Mouse (Mus musculus): ENCODE data around the gene Tet3. TPM values are rescaled to one million over a fixed set of nuclear protein-coding genes. Genes with fewer than 3 reads are reported as not detected.

The Tet3 gene
- polyA plus RNA-seq, 1 experiment from 2014 or later: 40.1 TPM

DNA sequence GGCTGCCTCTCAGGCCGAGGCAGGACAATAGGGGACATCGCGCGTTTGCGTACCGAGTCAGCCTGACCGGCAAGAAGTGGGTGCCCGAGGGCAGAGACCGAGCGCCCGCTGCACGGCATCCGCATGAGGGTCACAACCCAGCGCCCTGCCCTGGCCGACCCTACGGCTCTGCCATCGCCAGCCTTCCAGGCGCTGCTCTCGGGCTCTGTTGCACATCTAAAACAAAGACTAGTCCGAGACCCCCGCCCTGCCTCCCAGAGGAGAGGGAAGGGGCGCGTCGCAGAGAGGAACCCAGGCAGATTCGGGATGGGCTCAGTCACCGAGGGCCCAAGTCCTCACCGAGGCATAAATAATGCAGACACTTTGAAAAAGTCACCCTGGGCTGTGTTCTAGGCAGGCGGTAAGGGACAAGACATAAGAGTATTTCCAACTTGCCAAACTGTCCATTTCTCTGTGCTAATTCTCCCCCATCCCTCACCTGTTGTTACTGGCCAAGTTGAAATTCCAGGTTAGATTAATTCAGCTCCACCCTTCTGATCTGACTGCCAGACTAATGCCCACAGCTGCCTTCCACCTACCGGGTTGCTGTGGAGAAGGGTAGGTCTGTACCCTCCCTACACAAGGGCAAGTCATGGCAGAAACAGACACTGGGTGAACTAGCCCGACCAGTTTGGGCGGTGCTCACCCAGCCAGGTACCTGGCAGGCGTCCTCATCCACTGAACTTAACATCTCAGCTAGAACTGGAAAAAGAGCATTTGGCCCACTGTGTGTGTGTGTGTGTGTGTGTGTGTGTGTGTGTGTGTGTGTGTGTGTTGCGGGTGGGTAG is 1.7 kb downstream of the Tet3 start:
- Histone ChIP-seq H3K27me3 (replicated peaks; ENCODE audit: control insufficient read depth, insufficient read depth, low read length) (no peaks in the 10 kb centered on the region), H3K27ac (ENCODE audit: low read depth) (peak overlapping the region; percentile 91), H3K4me2 (ENCODE audit: low read length) (peak overlapping the region; percentile 86), H3K4me3 (ENCODE audit: low read depth, low read length) (peak overlapping the region; percentile 74), H3K4me1 (replicated peaks; ENCODE audit: control insufficient read depth, insufficient read depth, low read length) (peaks cover 42% of the 10 kb centered on the region), H3K9ac (ENCODE audit: low read length) (peak overlapping the region; percentile 95), H3K9me3 (ENCODE audit: control insufficient read depth, low read length) (no peaks in the 10 kb centered on the region), H3K36me3 (ENCODE audit: control insufficient read depth, insufficient read depth, low read length) (0 out of 2 replicates have a peak, but pooled peaks cover 10% of the 10 kb centered on the region)
- 0 out of 2 replicates have a peak, but pooled peaks have one; percentile 24 for ATAC-seq (replicated peaks; ENCODE audit: low FRiP score, low TSS enrichment, low read depth)
- 4% methylated on average over 33 of the region's 33 CpGs for WGBS
- DNase-seq (ENCODE audit: low spot score): peak; percentile 69

DNA sequence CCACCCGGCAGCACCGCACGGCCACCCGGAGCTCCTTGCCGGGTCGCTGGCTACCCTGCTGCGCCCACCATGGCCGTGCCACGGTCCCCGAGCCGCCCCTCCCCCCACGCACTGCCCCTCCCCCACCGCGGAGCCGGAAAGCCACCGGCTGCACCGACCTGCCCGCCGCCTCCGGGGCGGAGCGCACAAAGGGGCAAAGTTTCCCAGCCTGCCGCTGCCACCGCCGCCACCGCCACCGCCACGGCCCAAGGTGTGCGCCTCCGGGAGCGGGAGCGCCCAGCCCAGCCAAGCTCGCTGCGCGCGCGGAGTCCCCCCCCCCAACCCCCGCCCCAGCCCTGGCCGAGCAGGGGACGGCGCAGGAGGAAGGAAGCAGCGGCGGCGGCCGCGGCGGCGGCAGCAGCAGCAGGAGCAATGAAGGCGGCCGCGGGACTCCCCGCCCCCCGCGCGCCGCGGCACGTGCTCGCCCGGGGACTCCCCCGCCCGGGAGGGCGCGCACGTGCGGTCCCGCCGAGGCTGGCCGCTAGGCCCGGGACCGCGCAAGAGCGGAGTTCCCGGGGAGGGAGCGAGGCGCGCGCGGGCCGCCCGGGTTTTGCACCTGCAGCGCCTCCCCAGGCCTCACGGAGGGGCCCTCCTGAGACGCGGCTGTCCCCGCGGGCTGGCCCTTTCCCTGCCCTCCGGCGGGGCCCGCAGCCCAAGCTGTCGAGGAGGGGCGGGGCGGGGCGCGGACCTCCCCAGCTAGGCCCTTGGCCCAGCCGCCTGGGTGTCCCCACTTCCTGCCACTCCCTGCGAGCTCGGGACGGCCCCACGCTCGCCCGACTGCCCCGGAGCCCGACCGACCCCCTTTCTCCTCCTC is 2.5 kb downstream of the Tet3 start:
- peak overlapping the region; percentile 86 for H3K4me2 ChIP-seq (ENCODE audit: low read length)
- no peaks in the 10 kb centered on the region for H3K9me3 ChIP-seq (ENCODE audit: control insufficient read depth, low read length)
- peaks cover 50% of the 10 kb centered on the region for H3K4me1 ChIP-seq (replicated peaks; ENCODE audit: control insufficient read depth, insufficient read depth, low read length)
- WGBS: under 1% methylated on average over 52 of the region's 105 CpGs
- peak; percentile 89 for DNase-seq (ENCODE audit: low spot score)
- peak overlapping the region; percentile 95 for H3K9ac ChIP-seq (ENCODE audit: low read length)
- peak overlapping the region; percentile 91 for H3K27ac ChIP-seq (ENCODE audit: low read depth)
- H3K27me3 ChIP-seq (replicated peaks; ENCODE audit: control insufficient read depth, insufficient read depth, low read length): no peaks in the 10 kb centered on the region
- peaks cover 13% of the 10 kb centered on the region; the same call in 1 of the 2 replicates for H3K36me3 ChIP-seq (ENCODE audit: control insufficient read depth, insufficient read depth, low read length)
- peak; percentile 83 for ATAC-seq (replicated peaks; ENCODE audit: low FRiP score, low TSS enrichment, low read depth)
- H3K4me3 ChIP-seq (ENCODE audit: low read depth, low read length): peak overlapping the region; percentile 74

DNA sequence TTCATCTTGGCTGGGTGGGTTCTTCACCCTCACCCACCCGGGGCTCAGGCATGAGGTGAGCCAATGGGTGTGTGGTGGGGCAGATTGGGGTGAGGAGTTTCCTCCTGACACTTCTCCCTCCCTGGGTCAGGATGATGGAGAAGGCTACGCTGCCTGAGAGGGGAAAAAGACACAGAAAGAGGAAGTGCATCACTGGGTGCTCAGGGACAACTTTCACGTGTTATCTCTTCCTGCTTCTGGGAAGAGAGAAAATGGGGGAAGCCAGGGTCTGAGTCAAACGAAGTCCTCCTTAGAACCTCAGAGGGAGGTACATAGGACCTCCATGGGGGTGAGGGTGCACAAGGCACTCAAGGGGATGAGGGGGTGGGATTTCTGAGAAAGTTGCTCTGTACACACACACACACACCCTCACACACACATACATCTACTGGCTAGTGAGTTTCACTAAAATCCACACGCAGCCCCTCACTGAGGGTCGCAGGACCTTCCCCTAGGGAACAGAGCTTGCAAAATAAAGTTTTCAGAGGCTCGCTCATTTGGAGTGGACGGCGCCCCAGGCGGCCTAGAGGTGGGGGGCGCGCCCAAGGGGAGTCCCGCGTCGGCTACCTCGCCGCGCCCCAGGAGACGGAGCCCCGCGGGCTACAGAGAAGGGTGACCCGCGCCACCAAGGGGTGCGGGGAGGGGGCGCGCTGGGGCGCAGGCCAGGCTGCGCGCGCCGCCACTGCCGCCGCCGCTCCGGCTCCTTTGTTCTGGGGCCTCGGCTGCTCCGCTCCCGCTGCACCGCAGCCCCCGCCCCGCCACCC is 3.4 kb downstream of the Tet3 start:
- H3K9me3 ChIP-seq (ENCODE audit: control insufficient read depth, low read length): no peaks in the 10 kb centered on the region
- H3K4me1 ChIP-seq (replicated peaks; ENCODE audit: control insufficient read depth, insufficient read depth, low read length): peaks cover 59% of the 10 kb centered on the region
- under 1% methylated on average over 28 of the region's 41 CpGs for WGBS

DNA sequence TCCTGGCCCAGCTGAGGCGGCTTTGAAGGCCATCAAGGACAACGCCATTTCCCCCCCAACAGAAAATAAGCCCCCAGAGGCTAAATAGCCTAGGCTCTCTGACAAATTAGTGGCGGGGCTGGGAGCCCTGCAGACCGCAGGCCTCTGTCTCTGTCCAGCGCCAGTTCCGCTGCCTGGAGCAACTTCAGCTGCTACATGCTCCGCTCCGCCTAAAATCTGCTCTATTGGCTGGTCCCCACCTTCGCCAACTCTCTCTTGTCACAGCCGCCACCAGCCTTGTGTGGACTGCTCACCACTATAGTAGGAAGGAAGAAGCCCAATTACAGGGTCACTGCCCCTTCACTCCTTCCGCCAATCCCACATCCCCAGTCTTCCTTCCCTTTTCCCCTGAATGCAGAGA is 5.2 kb downstream of the Tet3 start:
- Histone ChIP-seq H3K9me3 (ENCODE audit: control insufficient read depth, low read length) (no peaks in the 10 kb centered on the region), H3K4me1 (replicated peaks; ENCODE audit: control insufficient read depth, insufficient read depth, low read length) (peaks cover 67% of the 10 kb centered on the region), H3K27ac (ENCODE audit: low read depth) (no peak overlapping the region), H3K36me3 (ENCODE audit: control insufficient read depth, insufficient read depth, low read length) (peaks cover 15% of the 10 kb centered on the region; the same call in 1 of the 2 replicates), H3K4me3 (ENCODE audit: low read depth, low read length) (peak overlapping the region; percentile 74), H3K4me2 (ENCODE audit: low read length) (peak overlapping the region; percentile 86), H3K27me3 (replicated peaks; ENCODE audit: control insufficient read depth, insufficient read depth, low read length) (no peaks in the 10 kb centered on the region), H3K9ac (ENCODE audit: low read length) (0 out of 2 replicates have a peak overlapping the region, but pooled peaks have one; percentile 20)
- no peak for DNase-seq (ENCODE audit: low spot score)
- no peak for ATAC-seq (replicated peaks; ENCODE audit: low FRiP score, low TSS enrichment, low read depth)
- 35% methylated on average over 11 of the region's 11 CpGs for WGBS

More for the DNA sequence above, 3.4 kb downstream of the Tet3 start:
- H3K36me3 ChIP-seq (ENCODE audit: control insufficient read depth, insufficient read depth, low read length): peaks cover 13% of the 10 kb centered on the region; the same call in 1 of the 2 replicates
- DNase-seq (ENCODE audit: low spot score) (peak; percentile 74), ATAC-seq (replicated peaks; ENCODE audit: low FRiP score, low TSS enrichment, low read depth) (peak; percentile 26)
- H3K27ac ChIP-seq (ENCODE audit: low read depth): peak overlapping the region; percentile 91
- H3K4me3 ChIP-seq (ENCODE audit: low read depth, low read length): peak overlapping the region; percentile 74
- peak overlapping the region; percentile 86 for H3K4me2 ChIP-seq (ENCODE audit: low read length)
- H3K27me3 ChIP-seq (replicated peaks; ENCODE audit: control insufficient read depth, insufficient read depth, low read length): no peaks in the 10 kb centered on the region
- peak overlapping the region; percentile 95 for H3K9ac ChIP-seq (ENCODE audit: low read length)

DNA sequence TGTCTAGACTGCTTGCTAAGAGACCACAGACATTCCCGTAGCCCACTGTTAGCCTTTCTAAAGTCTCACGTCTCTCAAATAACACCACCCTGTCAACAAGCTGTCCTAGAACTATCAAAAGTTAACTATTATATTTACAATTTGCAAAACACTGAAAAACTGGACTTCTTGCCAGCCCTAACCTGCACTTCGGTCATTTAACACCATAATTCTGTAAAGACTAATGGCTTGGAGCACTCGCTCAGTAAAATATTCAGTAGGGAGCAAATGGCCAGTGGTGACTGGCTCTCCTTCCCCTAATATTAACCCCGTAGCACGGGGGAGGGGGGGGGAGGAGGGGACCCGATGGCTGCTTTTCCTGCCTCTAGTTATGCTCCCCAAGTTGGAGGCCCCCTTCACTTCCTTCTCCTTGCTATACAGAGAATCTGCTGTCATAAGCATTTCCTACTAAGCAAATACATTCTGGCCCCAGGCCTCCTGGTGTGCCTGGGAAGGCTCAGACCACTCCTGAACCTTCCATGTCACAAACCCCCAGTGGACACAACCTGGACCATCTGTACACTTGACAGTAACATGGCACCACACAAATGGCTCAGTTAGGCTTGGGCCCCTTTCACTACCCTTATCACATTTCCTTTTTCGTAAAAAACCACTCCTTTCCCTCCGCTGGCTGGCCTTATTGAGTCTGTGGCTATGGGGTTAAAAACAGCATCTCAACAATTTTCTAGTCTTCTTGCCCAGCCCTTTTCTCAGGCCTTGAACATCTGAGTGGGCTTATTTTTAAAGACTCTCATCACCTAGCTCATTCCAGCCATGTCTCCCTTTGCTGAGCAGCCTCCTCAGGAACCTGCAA is 8.2 kb downstream of the Tet3 start:
- 56% methylated on average over 9 of the region's 9 CpGs for WGBS
- Histone ChIP-seq H3K27me3 (replicated peaks; ENCODE audit: control insufficient read depth, insufficient read depth, low read length) (no peaks in the 10 kb centered on the region), H3K4me1 (replicated peaks; ENCODE audit: control insufficient read depth, insufficient read depth, low read length) (peaks cover 74% of the 10 kb centered on the region), H3K4me2 (ENCODE audit: low read length) (peak overlapping the region; percentile 22; the same call in 1 of the 2 replicates), H3K27ac (ENCODE audit: low read depth) (peak overlapping the region; percentile 22; the same call in 1 of the 2 replicates), H3K4me3 (ENCODE audit: low read depth, low read length) (no peak overlapping the region), H3K9me3 (ENCODE audit: control insufficient read depth, low read length) (no peaks in the 10 kb centered on the region), H3K9ac (ENCODE audit: low read length) (no peak overlapping the region), H3K36me3 (ENCODE audit: control insufficient read depth, insufficient read depth, low read length) (peaks cover 39% of the 10 kb centered on the region)
- DNase-seq (ENCODE audit: low spot score) (no peak), ATAC-seq (replicated peaks; ENCODE audit: low FRiP score, low TSS enrichment, low read depth) (no peak)

DNA sequence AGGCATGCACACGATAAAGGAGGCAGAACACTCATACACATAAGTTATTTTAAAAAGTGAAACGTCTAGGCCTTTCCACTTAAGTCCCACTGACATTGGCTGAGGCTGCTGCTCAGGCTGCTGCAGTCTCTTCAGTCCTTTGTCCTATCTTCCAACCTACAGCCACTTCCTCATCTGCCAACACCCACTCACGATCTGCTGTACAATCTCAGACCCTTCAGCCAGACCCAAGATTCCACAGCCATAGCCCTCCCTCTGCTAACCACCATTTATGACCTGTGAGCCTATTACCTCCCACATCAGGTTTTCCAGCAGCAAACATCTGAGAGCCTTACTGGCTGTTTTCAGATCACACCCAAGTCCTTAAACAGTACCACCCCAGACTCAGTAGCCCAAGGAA is 9.4 kb downstream of the Tet3 start:
- H3K9ac ChIP-seq (ENCODE audit: low read length): no peak overlapping the region
- ATAC-seq (replicated peaks; ENCODE audit: low FRiP score, low TSS enrichment, low read depth) (no peak), DNase-seq (ENCODE audit: low spot score) (no peak)
- no peak overlapping the region for H3K4me2 ChIP-seq (ENCODE audit: low read length)
- no peak overlapping the region for H3K4me3 ChIP-seq (ENCODE audit: low read depth, low read length)
- no peaks in the 10 kb centered on the region for H3K9me3 ChIP-seq (ENCODE audit: control insufficient read depth, low read length)
- peaks cover 46% of the 10 kb centered on the region for H3K36me3 ChIP-seq (ENCODE audit: control insufficient read depth, insufficient read depth, low read length)
- no peaks in the 10 kb centered on the region for H3K27me3 ChIP-seq (replicated peaks; ENCODE audit: control insufficient read depth, insufficient read depth, low read length)
- no peak overlapping the region for H3K27ac ChIP-seq (ENCODE audit: low read depth)
- WGBS: 37% methylated on average over 3 of the region's 3 CpGs
- H3K4me1 ChIP-seq (replicated peaks; ENCODE audit: control insufficient read depth, insufficient read depth, low read length): peaks cover 75% of the 10 kb centered on the region

DNA sequence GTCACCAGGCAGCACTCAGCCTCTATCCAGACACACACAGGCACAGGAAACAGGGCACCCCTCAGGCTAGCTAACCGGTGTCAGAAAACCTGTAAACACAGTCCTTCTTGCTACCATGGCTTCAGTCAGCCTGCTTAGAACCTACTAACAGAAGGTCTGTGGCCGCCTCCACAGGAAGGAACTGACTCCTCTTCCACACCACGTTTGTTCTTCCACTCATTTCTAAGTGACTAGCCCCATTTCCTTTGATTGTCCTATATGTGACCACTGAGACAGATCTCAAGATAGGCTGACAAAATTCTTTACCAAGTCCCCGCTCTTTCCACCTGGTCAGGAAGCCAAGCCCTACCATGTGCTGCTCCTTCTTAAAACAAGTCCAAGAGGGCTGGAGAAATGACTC is 10.0 kb downstream of the Tet3 start:
- H3K4me3 ChIP-seq (ENCODE audit: low read depth, low read length): no peak overlapping the region
- H3K9me3 ChIP-seq (ENCODE audit: control insufficient read depth, low read length): no peaks in the 10 kb centered on the region
- WGBS: 61% methylated on average over 4 of the region's 4 CpGs
- H3K4me2 ChIP-seq (ENCODE audit: low read length): no peak overlapping the region
- DNase-seq (ENCODE audit: low spot score): no peak
- H3K4me1 ChIP-seq (replicated peaks; ENCODE audit: control insufficient read depth, insufficient read depth, low read length): peaks cover 75% of the 10 kb centered on the region
- H3K9ac ChIP-seq (ENCODE audit: low read length): no peak overlapping the region
- no peaks in the 10 kb centered on the region for H3K27me3 ChIP-seq (replicated peaks; ENCODE audit: control insufficient read depth, insufficient read depth, low read length)
- H3K27ac ChIP-seq (ENCODE audit: low read depth): no peak overlapping the region
- ATAC-seq (replicated peaks; ENCODE audit: low FRiP score, low TSS enrichment, low read depth): no peak
- peaks cover 44% of the 10 kb centered on the region for H3K36me3 ChIP-seq (ENCODE audit: control insufficient read depth, insufficient read depth, low read length)

All from intestine, embryonic 14.5 days (tissue).